Mouse (Mus musculus) hindbrain, embryonic 11.5 days (tissue): ENCODE data around the gene Cyb561d1. TPM values are rescaled to one million over a fixed set of nuclear protein-coding genes. Genes with fewer than 3 reads are reported as not detected.

ENCODE experiments used
- polyA plus RNA-seq: library from polyadenylated mRNA; unstranded; fragments of >200 nt; fragmentation: Nextera tagmentation; extraction: Ambion mirVana; gene quantifications from 2 replicates; pipeline ENCODE4 v1.2.1, GENCODE M21; 2014

Gene Cyb561d1
- polyA plus RNA-seq, 1 experiment from 2014 or later = 2.6 TPM

Other genes with a start within 250 kb of the Cyb561d1 start
- not detected in 2 replicates for gene Gstm3, start 231.9 kb downstream of the Cyb561d1 start, polyA plus RNA-seq
- 23.1 and 23.2 TPM in 2 replicates for gene Gstm2, start 214.8 kb downstream of the Cyb561d1 start, polyA plus RNA-seq
- gene Gstm1, start 183.2 kb downstream of the Cyb561d1 start, polyA plus RNA-seq = 32.5 and 34.4 TPM in 2 replicates
- 11.4 and 12.9 TPM in 2 replicates for gene Gstm4, start 156.3 kb downstream of the Cyb561d1 start, polyA plus RNA-seq
- gene Ampd2, start 114.6 kb downstream of the Cyb561d1 start, polyA plus RNA-seq = 32.1 and 32.6 TPM in 2 replicates
- 0.62 and 0.89 TPM in 2 replicates for gene Gnat2, start 108.4 kb downstream of the Cyb561d1 start, polyA plus RNA-seq
- gene Gnai3, start 55.1 kb downstream of the Cyb561d1 start, polyA plus RNA-seq = 199 and 224 TPM in 2 replicates
- gene Gpr61, start 46.3 kb downstream of the Cyb561d1 start, polyA plus RNA-seq = 0.34 and 0.57 TPM in 2 replicates
- 4.2 and 6.0 TPM in 2 replicates for gene Amigo1, start 14.9 kb downstream of the Cyb561d1 start, polyA plus RNA-seq
- gene Atxn7l2, start 9.7 kb upstream of the Cyb561d1 start, polyA plus RNA-seq = 16.6 and 19.9 TPM in 2 replicates
- gene Sypl2, start 25.4 kb upstream of the Cyb561d1 start, polyA plus RNA-seq = 0.47 and 0.59 TPM in 2 replicates
- gene Psma5, start 55.7 kb upstream of the Cyb561d1 start, polyA plus RNA-seq = 275 and 296 TPM in 2 replicates
- gene Sort1, start 82.9 kb upstream of the Cyb561d1 start, polyA plus RNA-seq = 20.2 and 27.5 TPM in 2 replicates
- not detected in 2 replicates for gene Mybphl, start 163.7 kb upstream of the Cyb561d1 start, polyA plus RNA-seq
- 48.7 and 53.5 TPM in 2 replicates for gene Psrc1, start 182.6 kb upstream of the Cyb561d1 start, polyA plus RNA-seq
- 76.7 and 101 TPM in 2 replicates for gene Celsr2, start 214.3 kb upstream of the Cyb561d1 start, polyA plus RNA-seq
- gene Sars, start 244.0 kb upstream of the Cyb561d1 start, polyA plus RNA-seq = 181 and 206 TPM in 2 replicates